Mouse (Mus musculus): ENCODE data around the gene Rhov.

Gene Rhov

DNA sequence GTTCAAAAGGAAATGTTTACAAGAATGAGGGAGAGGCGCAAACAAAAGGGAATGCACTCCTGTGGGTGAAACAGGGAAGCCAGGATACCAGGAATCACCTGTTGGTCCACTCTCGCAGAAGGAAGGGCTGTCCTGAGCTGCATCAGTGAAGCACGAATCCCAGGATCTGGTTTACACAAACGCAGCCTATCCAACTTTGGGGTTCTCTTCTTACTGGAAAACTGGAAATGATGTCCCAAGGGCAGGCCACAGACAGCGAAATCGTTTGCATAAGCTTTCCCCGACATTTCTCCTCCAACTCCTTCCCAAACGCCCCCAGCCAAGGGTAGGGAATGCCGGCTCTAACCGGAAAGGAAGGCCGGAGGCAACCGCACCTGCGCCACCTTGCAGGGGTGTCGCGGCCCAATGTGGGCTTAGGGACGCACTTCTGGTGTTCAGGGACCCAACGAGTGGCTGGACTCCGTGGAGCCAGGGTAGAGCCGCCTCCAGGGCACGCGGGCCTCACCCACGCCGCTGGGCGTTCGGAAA, 34.3 kb downstream of the Rhov start:
- no peak for DNase-seq

GRCm38 (mm10) chr2:119229775-119230704, 41.0 kb downstream of the Rhov start, which contains the start of gene Ppp1r14d:
TSS of gene Ppp1r14d (minus strand) at chr2:119229906.
- DNase-seq, result no peak
